Mouse (Mus musculus) CH12.LX (cell line): Measurements from ENCODE around the gene Ldlrad1.

Source experiments
- CTCF ChIP-seq, 2 experiments: IDR thresholded peaks in 1 of 2; conservative IDR thresholded peaks in 1 of 2; 2 replicates each; pipeline ENCODE4 v1.5.1; 2011 to 2012; ENCODE audit warnings: low read depth in 2 of 2, low read length in 2 of 2, improper control_type of control experiment in 1 of 2, inconsistent platforms in 1 of 2, mild to moderate bottlenecking in 1 of 2, moderate library complexity in 1 of 2
- JUND ChIP-seq: conservative IDR thresholded peaks from 2 replicates; pipeline ENCODE4 v1.6.1; 2011; ENCODE audit warnings: low read depth, low read length, improper control_type of control experiment
- MYC ChIP-seq: IDR thresholded peaks from 2 replicates; pipeline ENCODE4 v1.6.1; 2011; ENCODE audit warnings: low read depth, mild to moderate bottlenecking, improper control_type of control experiment, low read length
- POLR2A ChIP-seq: IDR thresholded peaks from 2 replicates; pipeline ENCODE4 v1.6.1; 2011; ENCODE audit warnings: low read depth, mild to moderate bottlenecking, improper control_type of control experiment, low read length
- RCOR1 ChIP-seq: conservative IDR thresholded peaks from 2 replicates; pipeline ENCODE4 v1.6.1; 2012; ENCODE audit warnings: low read depth, mild to moderate bottlenecking, inconsistent platforms, low read length, improper control_type of control experiment
- USF1 ChIP-seq: IDR thresholded peaks from 2 replicates; pipeline ENCODE4 v1.6.1; 2014; ENCODE audit warnings: low read depth, mild to moderate bottlenecking, inconsistent platforms, low read length, improper control_type of control experiment
- USF2 ChIP-seq: conservative IDR thresholded peaks from 2 replicates; pipeline ENCODE4 v1.6.1; 2011; ENCODE audit warnings: low read depth, low read length, improper control_type of control experiment

DNA sequence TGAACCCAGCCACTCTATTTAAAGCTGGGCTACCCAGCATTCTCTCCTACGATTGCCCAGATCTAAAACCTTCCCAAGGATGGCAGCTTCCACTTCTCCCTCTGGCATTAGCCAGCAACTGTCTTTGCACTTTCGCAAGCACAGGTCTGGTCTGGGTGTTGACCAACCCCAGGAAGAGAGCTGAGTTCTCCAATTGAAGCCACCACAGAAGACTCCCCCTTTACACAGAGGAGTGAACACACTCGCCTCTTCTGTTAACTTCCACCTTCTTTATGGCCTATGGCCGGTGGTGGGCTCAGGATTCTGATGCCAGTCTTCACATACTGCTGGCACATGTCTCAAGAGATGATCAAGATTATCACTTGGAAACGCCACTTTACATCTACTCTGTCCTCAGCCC is 41.2 kb upstream of the Ldlrad1 start:
- TF ChIP-seq CTCF (conservative IDR thresholded peaks at IDR 0.05 in 1 of 2, IDR thresholded peaks at IDR 0.05 in 1 of 2; ENCODE audit: low read depth in 2 of 2, low read length in 2 of 2), result no peak
- TF ChIP-seq MYC, result no peak
- TF ChIP-seq POLR2A, result no peak
- no peak for TF ChIP-seq USF1
- no peak for TF ChIP-seq USF2
- no peak for TF ChIP-seq RCOR1
- no peak for TF ChIP-seq JUND
